Comparison of ENCODE assay signal across 32 mouse cellular contexts in the genomic region with DNA sequence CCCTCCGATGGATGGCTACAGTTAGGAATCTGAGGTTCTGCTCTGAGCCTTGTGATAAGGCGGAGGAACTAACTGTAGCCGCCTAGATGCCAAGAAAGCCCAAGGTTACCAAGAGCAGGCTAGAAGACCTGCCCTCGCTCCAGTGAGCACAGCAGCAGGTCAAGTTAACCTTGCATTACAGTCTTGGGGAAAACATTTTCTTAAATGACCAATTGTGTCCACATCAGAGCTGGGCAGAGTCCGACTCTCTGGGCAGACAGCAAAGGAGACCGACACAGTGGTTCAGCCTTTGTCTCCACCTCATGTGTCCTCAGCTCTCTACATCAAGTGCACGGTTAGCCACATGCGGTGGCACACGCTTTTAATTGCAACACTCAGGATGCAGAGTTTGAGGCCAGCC. TPM values are rescaled to one million over a fixed set of nuclear protein-coding genes. Genes with fewer than 3 reads are reported as not detected.
A peak's percentile ranks its signal among the peaks of the same experiment; 100 is the strongest.
DNase-seq lines count a peak whose midpoint lies in the region; ATAC-seq and TF ChIP-seq lines count a peak whose summit lies in the region.
"Had no signal": no experiment of that assay in that cellular context is flagged by ENCODE, and none has a peak within 500 bp of the region (broad histone marks: within the 10 kb centered on the region; RNA-seq: fewer than 3 reads in every experiment).

No protein-coding gene starts in this region.

- 90% methylated on average over 9 of the region's 9 CpGs for WGBS in intestine, embryonic 15.5 days

- H3K27ac ChIP-seq in MEL (ENCODE audit: control insufficient read depth, low read depth, low read length), result no peak overlapping the region
- no peak overlapping the region for H3K27ac ChIP-seq in intestine, embryonic 15.5 days
- H3K27ac ChIP-seq: embryonic facial prominence, embryonic 12.5 days; forebrain, embryonic 15.5 days; gastrocnemius, adult 2 months; limb, embryonic 12.5 days; liver, embryonic 15.5 days; midbrain, embryonic 13.5 days; neural tube, embryonic 13.5 days had no signal

- peak overlapping the region; percentile 7 for H3K4me3 ChIP-seq in megakaryocyte, embryonic 14.5 days (replicated peaks)
- no peak overlapping the region for H3K4me3 ChIP-seq in MEL (ENCODE audit: control insufficient read depth in 1 of 2, insufficient read depth in 1 of 2, low read depth in 2 of 2, low read length in 2 of 2)
- H3K4me3 ChIP-seq in intestine, embryonic 15.5 days (replicated peaks), result no peak overlapping the region
- H3K4me3 ChIP-seq: embryonic facial prominence, embryonic 12.5 days; forebrain, embryonic 15.5 days; gastrocnemius, adult 2 months; limb, embryonic 12.5 days; liver, embryonic 15.5 days; midbrain, embryonic 13.5 days; neural tube, embryonic 13.5 days had no signal

- peaks cover 75% of the 10 kb centered on the region for H3K4me1 ChIP-seq in megakaryocyte, embryonic 14.5 days
- H3K4me1 ChIP-seq in MEL (ENCODE audit: control insufficient read depth in 1 of 2, insufficient read depth in 2 of 2, low read length in 2 of 2), result peaks cover 5 to 34% of the 10 kb centered on the region in 2 experiments
- H3K4me1 ChIP-seq in intestine, embryonic 15.5 days (replicated peaks), result no peaks in the 10 kb centered on the region
- H3K4me1 ChIP-seq: limb, embryonic 12.5 days; midbrain, embryonic 13.5 days; neural tube, embryonic 13.5 days had no signal

- H3K4me2 ChIP-seq in intestine, embryonic 15.5 days (replicated peaks), result no peak overlapping the region
- H3K4me2 ChIP-seq: embryonic facial prominence, embryonic 12.5 days; forebrain, embryonic 15.5 days; limb, embryonic 12.5 days; liver, embryonic 15.5 days; lung, embryonic 14.5 days; midbrain, embryonic 13.5 days; neural tube, embryonic 13.5 days had no signal

- ATAC-seq in megakaryocyte, adult 5-6 weeks (ENCODE audit: poor library complexity, severe bottlenecking), result no peak
- no peak for ATAC-seq in intestine, embryonic 15.5 days
- ATAC-seq: forebrain, embryonic 15.5 days; hindbrain, embryonic 16.5 days; intestine, embryonic 16.5 days; midbrain, embryonic 13.5 days had no signal

- peak; percentile 38 for DNase-seq in MEL (ENCODE audit: low read depth, low spot score)
- DNase-seq in kidney, adult 8-10 months, result peak; percentile 70 to 87
- peak; percentile 74 for DNase-seq in kidney, postnatal 14 days
- DNase-seq in cerebellum, postnatal 4 days (ENCODE audit: low spot score in 2 of 2), result no peak
- no peak for DNase-seq in heart, postnatal 4 days
- DNase-seq: adrenal gland, adult 8-10 months; B cell, adult 2 months; cerebellum, adult 8-10 months; cerebellum, postnatal 36 days; embryo, embryonic 11 days; gastrocnemius, adult 2 months; gastrocnemius, postnatal 36 days; heart, postnatal 14 days; lung, embryonic 14.5 days; lung, postnatal 14 days; right cerebral cortex, adult 18-20 months; spleen, adult 18-20 months; thymus, adult 2 months; thymus, postnatal 4 days had no signal

- TF ChIP-seq CTCF in MEL (IDR thresholded peaks at IDR 0.05 in 2 of 3, conservative IDR thresholded peaks at IDR 0.05 in 1 of 3; ENCODE audit: control insufficient read depth in 1 of 3, insufficient read depth in 1 of 3, low read depth in 2 of 3, low read length in 3 of 3, poor library complexity in 1 of 3, severe bottlenecking in 1 of 3), result no peak

- no peaks in the 10 kb centered on the region for H3K79me2 ChIP-seq in MEL (ENCODE audit: control insufficient read depth, insufficient read depth, low read length, poor library complexity)

- H3K27me3 ChIP-seq in megakaryocyte, embryonic 14.5 days (replicated peaks), result no peaks in the 10 kb centered on the region
- no peaks in the 10 kb centered on the region for H3K27me3 ChIP-seq in MEL (ENCODE audit: control insufficient read depth in 1 of 2, insufficient read depth in 2 of 2, low read length in 2 of 2)
- H3K27me3 ChIP-seq in intestine, embryonic 15.5 days (replicated peaks), result no peaks in the 10 kb centered on the region
- H3K27me3 ChIP-seq: embryonic facial prominence, embryonic 12.5 days; forebrain, embryonic 15.5 days; limb, embryonic 12.5 days; midbrain, embryonic 13.5 days; neural tube, embryonic 13.5 days had no signal

- no peak for TF ChIP-seq POLR2A in MEL (IDR thresholded peaks at IDR 0.05; ENCODE audit: control insufficient read depth in 1 of 2, insufficient read depth in 1 of 2, low read depth in 1 of 2, low read length in 2 of 2, poor library complexity in 1 of 2)

- no peaks in the 10 kb centered on the region for H3K9me3 ChIP-seq in megakaryocyte, embryonic 14.5 days
- H3K9me3 ChIP-seq in MEL (replicated peaks; ENCODE audit: insufficient read depth, low read length), result no peaks in the 10 kb centered on the region
- H3K9me3 ChIP-seq in intestine, embryonic 15.5 days, result no peaks in the 10 kb centered on the region
- H3K9me3 ChIP-seq: embryonic facial prominence, embryonic 12.5 days; forebrain, embryonic 15.5 days; limb, embryonic 12.5 days; liver, embryonic 15.5 days; midbrain, embryonic 13.5 days; neural tube, embryonic 13.5 days had no signal

- peak in 1 of 2 experiments; percentile 61; a peak in 2 of 4 replicates for TF ChIP-seq EP300 in MEL (IDR thresholded peaks at IDR 0.05; ENCODE audit: low read depth in 1 of 2, low read length in 2 of 2)

- TF ChIP-seq RAD21 in MEL (IDR thresholded peaks at IDR 0.05; ENCODE audit: low read depth, low read length), result no peak

- peaks cover 48% of the 10 kb centered on the region for H3K36me3 ChIP-seq in megakaryocyte, embryonic 14.5 days (replicated peaks; ENCODE audit: low read length)
- peaks cover 0 to 16% of the 10 kb centered on the region in 2 experiments; a peak in 2 of 4 replicates for H3K36me3 ChIP-seq in MEL (ENCODE audit: control insufficient read depth in 1 of 2, insufficient read depth in 2 of 2, low read length in 2 of 2)
- H3K36me3 ChIP-seq in intestine, embryonic 15.5 days, result no peaks in the 10 kb centered on the region
- H3K36me3 ChIP-seq: embryonic facial prominence, embryonic 12.5 days; forebrain, embryonic 15.5 days; limb, embryonic 12.5 days; midbrain, embryonic 13.5 days; neural tube, embryonic 13.5 days had no signal

- H3K9ac ChIP-seq in MEL (ENCODE audit: control insufficient read depth, low read depth, low read length, poor library complexity, severe bottlenecking), result no peak overlapping the region
- no peak overlapping the region for H3K9ac ChIP-seq in intestine, embryonic 15.5 days
- H3K9ac ChIP-seq: embryonic facial prominence, embryonic 12.5 days; forebrain, embryonic 15.5 days; limb, embryonic 12.5 days; liver, embryonic 15.5 days; lung, embryonic 14.5 days; midbrain, embryonic 13.5 days; neural tube, embryonic 13.5 days had no signal

TF ChIP-seq in MEL, 35 proteins besides CTCF, POLR2A, EP300 and RAD21:
- no peak for TF ChIP-seq TAL1 (IDR thresholded peaks at IDR 0.05; ENCODE audit: low read length)
- peak; percentile 42; the same call in 1 of the 2 replicates for TF ChIP-seq GATA1 (IDR thresholded peaks at IDR 0.05; ENCODE audit: low read depth, low read length)
- no peak for TF ChIP-seq NELFE (IDR thresholded peaks at IDR 0.05; ENCODE audit: low read depth, low read length)
- no peak for TF ChIP-seq MAX (IDR thresholded peaks at IDR 0.05; ENCODE audit: low read length)
- 0 out of 2 replicates have a peak, but pooled peaks have one; percentile 8 for TF ChIP-seq SIN3A (IDR thresholded peaks at IDR 0.05; ENCODE audit: low read length)
TF ChIP-seq in MEL: peak in this region for 2.

RNA-seq across cellular contexts. Expression of a gene that starts 17.6 kb away (rescaled TPM):
- polyA plus RNA-seq in megakaryocyte, embryonic 14.5 days (2012; ENCODE audit: insufficient read depth, low replicate concordance), result 2.8 TPM in 1 of 2 replicates, not detected in the other
- 0.20 and 0.55 TPM in 2 replicates for total RNA-seq in megakaryocyte, adult 5-6 weeks (2015)
- total RNA-seq in megakaryocyte, adult 5-6 weeks (2017), result 0.41 TPM in 1 of 2 replicates, not detected in the other
- total RNA-seq in MEL (2012; rRNA removed), result not detected in 2 replicates
- under 1 TPM in 1 of 2 experiments, not detected in 1; 0.17 TPM for polyA plus RNA-seq in MEL (2012; ENCODE audit: insufficient read depth in 1 of 2, insufficient read length in 2 of 2, low read depth in 1 of 2, low replicate concordance in 2 of 2, missing spikeins in 1 of 2)
- polyA plus RNA-seq in intestine, embryonic 15.5 days (2015; fragmentation: Nextera tagmentation; extraction: Ambion mirVana), result 12.2 and 14.2 TPM in 2 replicates
- 10 to 100 TPM; 13.7 to 15.1 TPM for total RNA-seq in heart, postnatal 4 days (2021)
- total RNA-seq: CH12.LX; liver, adult 2 months had no signal

RNA-seq across cellular contexts. Expression of a gene that starts 35.5 kb away (rescaled TPM):
- polyA plus RNA-seq in megakaryocyte, embryonic 14.5 days (2012; ENCODE audit: insufficient read depth, low replicate concordance), result 9.3 and 45.9 TPM in 2 replicates
- 28.4 and 48.3 TPM in 2 replicates for total RNA-seq in megakaryocyte, adult 5-6 weeks (2015)
- 35.0 and 40.1 TPM in 2 replicates for total RNA-seq in megakaryocyte, adult 5-6 weeks (2017)
- total RNA-seq in MEL (2012; rRNA removed), result 59.8 and 102 TPM in 2 replicates
- polyA plus RNA-seq in MEL (2012; ENCODE audit: insufficient read depth in 1 of 2, insufficient read length in 2 of 2, low read depth in 1 of 2, low replicate concordance in 2 of 2, missing spikeins in 1 of 2), result 100 to 1,000 TPM in 1 of 2 experiments, not detected in 1; 486 TPM
- polyA plus RNA-seq in intestine, embryonic 15.5 days (2015; fragmentation: Nextera tagmentation; extraction: Ambion mirVana), result 102 and 116 TPM in 2 replicates
- total RNA-seq in heart, postnatal 4 days (2021), result 10 to 100 TPM; 71.8 to 76.6 TPM

RNA-seq across cellular contexts. Expression of a gene that starts 60.0 kb away (rescaled TPM):
- 498 and 1,222 TPM in 2 replicates for polyA plus RNA-seq in megakaryocyte, embryonic 14.5 days (2012; ENCODE audit: insufficient read depth, low replicate concordance)
- 7.1 and 9.3 TPM in 2 replicates for total RNA-seq in megakaryocyte, adult 5-6 weeks (2015)
- total RNA-seq in megakaryocyte, adult 5-6 weeks (2017), result 9.3 and 12.8 TPM in 2 replicates
- 4.8 and 6.5 TPM in 2 replicates for total RNA-seq in MEL (2012; rRNA removed)
- polyA plus RNA-seq in MEL (2012; ENCODE audit: insufficient read depth in 1 of 2, insufficient read length in 2 of 2, low read depth in 1 of 2, low replicate concordance in 2 of 2, missing spikeins in 1 of 2), result 10 to 100 TPM in 1 of 2 experiments, not detected in 1; 23.9 TPM
- polyA plus RNA-seq in intestine, embryonic 15.5 days (2015; fragmentation: Nextera tagmentation; extraction: Ambion mirVana), result 61.9 and 64.0 TPM in 2 replicates
- 10 to 100 TPM; 39.0 to 45.0 TPM for total RNA-seq in heart, postnatal 4 days (2021)

Comparison
In these comparisons a context has a peak if more than half of its experiments do, and no peak if none do; other contexts are left out.
1. DNase-seq: peak in MEL (single experiment), kidney, adult 8-10 months (2 of 2) and kidney, postnatal 14 days (single experiment); none in cerebellum, postnatal 4 days (0 of 2) and heart, postnatal 4 days (single experiment).
2. RNA of a gene that starts 17.6 kb away (total RNA-seq): 13.7 to 15.1 TPM in heart, postnatal 4 days; 0.20 to 0.55 TPM in megakaryocyte, adult 5-6 weeks and not detected in MEL; every median in the first group is over 4 times any median in the second.